Mouse (Mus musculus) ES-Bruce4 (cell line): ENCODE data around the gene Abca12. TPM values are rescaled to one million over a fixed set of nuclear protein-coding genes. Genes with fewer than 3 reads are reported as not detected.
A peak's percentile ranks its signal among the peaks of the same experiment; 100 is the strongest.

ENCODE experiments used
- H3K27ac ChIP-seq: 2 replicates; pipeline ENCODE4 v1.5.1; 2012; ENCODE audit warnings: low read length, inconsistent platforms; ENCODE audit not compliant: insufficient read depth
- H3K27me3 ChIP-seq: 2 replicates; pipeline ENCODE4 v1.6.1; 2012; ENCODE audit warnings: mild to moderate bottlenecking, low read length, inconsistent platforms; ENCODE audit not compliant: control insufficient read depth, poor library complexity, insufficient read depth, severe bottlenecking
- H3K36me3 ChIP-seq: 2 replicates; pipeline ENCODE4 v1.6.1; 2012; ENCODE audit warnings: inconsistent platforms, mild to moderate bottlenecking, low read length, moderate library complexity; ENCODE audit not compliant: control insufficient read depth, poor library complexity, insufficient read depth, severe bottlenecking
- H3K4me1 ChIP-seq: one replicate; pipeline ENCODE4 v1.8.1; 2011; ENCODE audit warnings: low read length; ENCODE audit not compliant: control insufficient read depth, insufficient read depth
- H3K4me3 ChIP-seq: 2 replicates; pipeline ENCODE4 v1.5.1; 2011; ENCODE audit warnings: low read depth, mild to moderate bottlenecking, low read length
- H3K9ac ChIP-seq: 2 replicates; pipeline ENCODE4 v1.6.1; 2012; ENCODE audit warnings: low read depth, mild to moderate bottlenecking, inconsistent platforms; ENCODE audit not compliant: poor library complexity, severe bottlenecking
- H3K9me3 ChIP-seq: replicated peaks from 2 replicates; pipeline ENCODE4 v1.6.1; 2012; ENCODE audit warnings: mild to moderate bottlenecking, low read length, inconsistent platforms; ENCODE audit not compliant: control insufficient read depth, poor library complexity, insufficient read depth, severe bottlenecking
- CTCF ChIP-seq: IDR thresholded peaks from one replicate; pipeline ENCODE4 v1.8.1; 2011; ENCODE audit warnings: low read depth, low read length
- EP300 ChIP-seq: IDR thresholded peaks from 2 replicates; pipeline ENCODE4 v1.6.1; 2011; ENCODE audit warnings: low read depth, low read length; ENCODE audit not compliant: insufficient read depth
- POLR2A ChIP-seq: IDR thresholded peaks from one replicate; pipeline ENCODE4 v1.8.1; 2011; ENCODE audit warnings: low read length; ENCODE audit not compliant: insufficient read depth
- polyA plus RNA-seq: library from polyadenylated mRNA; stranded (reverse); fragments of >200 nt; gene quantifications from 2 replicates; pipeline ENCODE4 v1.2.4, GENCODE M21; 2011; ENCODE audit warnings: low read depth; ENCODE audit not compliant: missing spikeins, insufficient read depth, insufficient read length

Abca12 gene
- polyA plus RNA-seq, 1 experiment = 0.24 TPM

DNA sequence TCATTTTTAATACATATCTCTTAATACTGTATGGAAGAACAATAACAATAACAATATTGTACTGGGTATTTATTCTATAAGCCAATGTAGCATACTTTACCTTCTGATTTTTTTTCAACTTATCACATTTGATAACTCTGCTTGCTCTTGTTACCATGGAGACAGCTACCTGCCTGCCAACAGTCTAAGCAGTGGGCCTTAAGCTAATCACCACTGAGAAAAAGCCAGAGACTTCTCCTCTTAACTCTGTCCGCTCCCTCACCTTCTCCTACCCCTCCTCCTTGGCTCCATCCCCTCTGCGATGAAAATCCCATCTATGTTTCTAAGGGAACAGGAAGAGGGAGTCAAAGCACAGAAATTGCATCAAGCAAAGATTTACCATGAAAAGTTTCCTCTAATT, 118.1 kb downstream of the Abca12 start:
- no peak overlapping the region for H3K9ac ChIP-seq
- H3K27ac ChIP-seq = no peak overlapping the region
- H3K4me3 ChIP-seq = no peak overlapping the region
- H3K27me3 ChIP-seq = no peaks in the 10 kb centered on the region
- no peaks in the 10 kb centered on the region for H3K4me1 ChIP-seq
- TF ChIP-seq EP300 (no peak), CTCF (no peak), POLR2A (no peak)
- H3K36me3 ChIP-seq = no peaks in the 10 kb centered on the region
- no peaks in the 10 kb centered on the region for H3K9me3 ChIP-seq

DNA sequence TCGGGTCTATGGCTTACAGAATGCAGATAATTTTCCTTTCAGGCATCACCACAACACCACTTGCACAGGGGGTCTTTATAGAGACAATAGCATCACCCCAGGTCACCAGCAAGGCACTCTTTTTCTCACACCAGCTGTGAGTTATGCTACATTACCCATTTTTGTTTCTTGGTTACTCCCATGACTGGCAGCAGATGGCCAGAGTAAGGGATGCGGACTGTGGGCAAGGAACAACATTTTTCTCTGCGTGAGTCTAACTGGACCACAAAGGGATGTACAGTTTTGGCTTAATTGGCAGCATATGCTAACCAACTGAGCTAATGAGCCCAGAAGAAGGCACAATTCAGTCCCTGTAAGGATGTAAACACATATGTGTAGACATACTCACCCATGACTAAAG, 122.8 kb downstream of the Abca12 start:
- Histone ChIP-seq H3K9me3 (no peaks in the 10 kb centered on the region), H3K4me3 (no peak overlapping the region), H3K4me1 (no peaks in the 10 kb centered on the region), H3K27me3 (no peaks in the 10 kb centered on the region), H3K9ac (no peak overlapping the region), H3K36me3 (no peaks in the 10 kb centered on the region), H3K27ac (no peak overlapping the region)
- TF ChIP-seq POLR2A = no peak
- no peak for TF ChIP-seq CTCF
- no peak for TF ChIP-seq EP300

DNA sequence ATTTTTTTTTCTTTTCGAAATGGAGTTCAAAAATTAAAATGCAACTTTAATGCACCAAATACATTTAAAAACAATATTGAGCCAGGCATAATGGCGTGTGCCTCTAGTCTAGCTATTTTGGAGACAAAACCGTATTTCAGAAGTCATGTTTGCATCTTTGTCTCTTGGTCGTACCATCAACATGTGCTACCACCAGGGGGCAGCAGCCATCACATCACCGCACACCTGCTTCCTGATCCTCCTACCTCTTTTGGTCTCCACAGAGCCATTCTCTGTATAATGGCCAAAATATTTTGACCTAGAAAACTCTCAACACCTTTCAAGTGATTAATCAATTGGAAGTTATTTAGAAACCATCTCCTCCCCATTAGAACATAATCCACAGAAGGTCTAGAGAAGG, 125.2 kb downstream of the Abca12 start:
- Histone ChIP-seq H3K9me3 (no peaks in the 10 kb centered on the region), H3K4me1 (no peaks in the 10 kb centered on the region), H3K36me3 (no peaks in the 10 kb centered on the region), H3K27ac (no peak overlapping the region), H3K27me3 (no peaks in the 10 kb centered on the region), H3K4me3 (no peak overlapping the region), H3K9ac (no peak overlapping the region)
- no peak for TF ChIP-seq EP300
- no peak for TF ChIP-seq POLR2A
- TF ChIP-seq CTCF = peak; percentile 91

DNA sequence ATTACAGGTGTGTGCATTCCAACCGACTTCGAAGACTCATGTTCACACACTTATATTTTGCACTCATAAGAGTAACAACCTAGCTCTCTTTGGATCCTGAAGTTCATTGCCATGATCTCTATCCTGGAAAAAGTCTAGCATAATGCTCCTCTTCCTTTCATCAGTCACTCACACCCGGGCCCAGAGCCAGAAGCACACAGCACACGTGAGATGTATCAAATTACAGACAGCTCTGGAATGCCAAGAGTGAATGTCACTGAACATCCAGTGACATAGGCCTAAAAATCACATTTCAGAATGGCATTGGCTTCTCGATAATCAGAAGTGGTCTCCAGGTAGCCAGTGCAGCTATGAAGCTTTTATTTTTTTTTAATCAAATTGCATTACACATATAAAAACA, 137.8 kb downstream of the Abca12 start:
- H3K4me1 ChIP-seq = no peaks in the 10 kb centered on the region
- H3K9me3 ChIP-seq = no peaks in the 10 kb centered on the region
- no peaks in the 10 kb centered on the region for H3K36me3 ChIP-seq
- H3K4me3 ChIP-seq = no peak overlapping the region
- H3K9ac ChIP-seq = no peak overlapping the region
- no peaks in the 10 kb centered on the region for H3K27me3 ChIP-seq
- TF ChIP-seq EP300 = no peak
- TF ChIP-seq POLR2A = no peak
- TF ChIP-seq CTCF = no peak
- H3K27ac ChIP-seq = no peak overlapping the region

GRCm38 (mm10) chr1:71272550-71272949, 142.2 kb downstream of the Abca12 start:
- Histone ChIP-seq H3K27ac (no peak overlapping the region), H3K9me3 (no peaks in the 10 kb centered on the region), H3K27me3 (no peaks in the 10 kb centered on the region), H3K9ac (no peak overlapping the region), H3K4me3 (no peak overlapping the region), H3K36me3 (no peaks in the 10 kb centered on the region), H3K4me1 (no peaks in the 10 kb centered on the region)
- TF ChIP-seq POLR2A = no peak
- no peak for TF ChIP-seq EP300
- TF ChIP-seq CTCF = no peak

- TF ChIP-seq EP300 = no peak
- no peak for TF ChIP-seq CTCF
- no peak for TF ChIP-seq POLR2A
- H3K36me3 ChIP-seq = no peaks in the 10 kb centered on the region
These were observed 142.6 kb downstream of the Abca12 start for GRCm38 (mm10) chr1:71272077-71272476.

More at GRCm38 (mm10) chr1:71272077-71272476, 142.6 kb downstream of the Abca12 start:
- Histone ChIP-seq H3K9ac (no peak overlapping the region), H3K27me3 (no peaks in the 10 kb centered on the region), H3K4me1 (no peaks in the 10 kb centered on the region), H3K27ac (no peak overlapping the region), H3K9me3 (no peaks in the 10 kb centered on the region), H3K4me3 (no peak overlapping the region)
